Mouse (Mus musculus) neural tube, embryonic 12.5 days (tissue): ENCODE measurements at regions not wholly inside any gene's neighbourhood (a gene's known extent, or its start where the extent isn't known, plus 50 kb on each side); places are given as distances from the start of the nearest gene placed in this dataset.

Experiments
- ATAC-seq: fragments of 200-750 bp; cut with Nextera tagmentation; 2 replicates; pipeline ENCODE4 v1.8.0; 2017; ENCODE audit warnings: low read depth, mild to moderate bottlenecking, moderate TSS enrichment, moderate library complexity; ENCODE audit not compliant: low FRiP score
- H3K27ac ChIP-seq: fragments of 300-500 bp; sonication (generic); 2 replicates; pipeline ENCODE4 v1.5.1; 2016
- H3K27me3 ChIP-seq: fragments of 300-500 bp; sonication (generic); replicated peaks from 2 replicates; pipeline ENCODE4 v1.6.1; 2016; ENCODE audit warnings: mild to moderate bottlenecking
- H3K36me3 ChIP-seq: fragments of 300-500 bp; sonication (generic); 2 replicates; pipeline ENCODE4 v1.6.1; 2016; ENCODE audit warnings: mild to moderate bottlenecking
- H3K4me1 ChIP-seq: fragments of 300-500 bp; sonication (generic); 2 replicates; pipeline ENCODE4 v1.6.1; 2016
- H3K4me2 ChIP-seq: fragments of 300-500 bp; sonication (generic); replicated peaks from 2 replicates; pipeline ENCODE4 v1.6.1; 2016; ENCODE audit warnings: mild to moderate bottlenecking
- H3K4me3 ChIP-seq: fragments of 300-500 bp; sonication (generic); 2 replicates; pipeline ENCODE4 v1.5.1; 2016
- H3K9ac ChIP-seq: fragments of 300-500 bp; sonication (generic); 2 replicates; pipeline ENCODE4 v1.6.1; 2016; ENCODE audit warnings: mild to moderate bottlenecking
- H3K9me3 ChIP-seq: fragments of 300-500 bp; sonication (generic); 2 replicates; pipeline ENCODE4 v1.6.1; 2016; ENCODE audit warnings: mild to moderate bottlenecking
- WGBS: fragments of 180-500 bp; shearing (Covaris S2); methylation state at CpG from one replicate; pipeline ENCODE4 v1.1.7; 2016; 5-methylcytosine and 5-hydroxymethylcytosine counted together

GRCm38 (mm10) chr12:30729437-30729836 is 145.2 kb downstream of the Tmem18 start:
- WGBS, result 75% methylated on average over 6 of the region's 6 CpGs
- no peak for ATAC-seq
- H3K4me1 ChIP-seq, result no peaks in the 10 kb centered on the region
- H3K4me3 ChIP-seq, result no peak overlapping the region
- H3K4me2 ChIP-seq, result no peak overlapping the region
- H3K27ac ChIP-seq, result no peak overlapping the region
- H3K9ac ChIP-seq, result no peak overlapping the region
- H3K27me3 ChIP-seq, result no peaks in the 10 kb centered on the region
- no peaks in the 10 kb centered on the region for H3K9me3 ChIP-seq
- H3K36me3 ChIP-seq, result no peaks in the 10 kb centered on the region

DNA sequence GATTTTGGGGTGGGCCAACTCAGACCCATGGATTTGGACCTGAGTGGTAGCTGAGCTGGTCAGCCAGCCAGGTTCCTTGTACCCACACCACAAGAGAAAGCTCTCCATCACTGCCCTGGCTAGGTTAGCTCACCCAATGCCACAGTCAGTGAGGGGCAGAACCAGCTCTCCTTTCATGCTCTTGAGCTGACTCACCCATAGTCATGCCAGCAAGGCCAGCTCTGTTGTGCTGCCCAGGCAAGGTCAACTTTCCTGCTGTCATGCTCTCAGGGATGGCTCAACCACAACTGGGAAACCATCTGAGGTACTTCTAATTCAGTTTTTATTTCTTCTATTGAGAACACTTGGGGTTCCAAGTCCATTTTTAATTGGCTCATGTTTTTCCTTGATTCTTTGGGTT is 116.5 kb upstream of the Alkal2 start:
- no peak overlapping the region for H3K4me2 ChIP-seq
- no peak overlapping the region for H3K4me3 ChIP-seq
- no peaks in the 10 kb centered on the region for H3K27me3 ChIP-seq
- ATAC-seq, result no peak
- H3K27ac ChIP-seq, result no peak overlapping the region
- H3K9me3 ChIP-seq, result no peaks in the 10 kb centered on the region
- H3K9ac ChIP-seq, result no peak overlapping the region
- no peaks in the 10 kb centered on the region for H3K4me1 ChIP-seq
- H3K36me3 ChIP-seq, result no peaks in the 10 kb centered on the region

DNA sequence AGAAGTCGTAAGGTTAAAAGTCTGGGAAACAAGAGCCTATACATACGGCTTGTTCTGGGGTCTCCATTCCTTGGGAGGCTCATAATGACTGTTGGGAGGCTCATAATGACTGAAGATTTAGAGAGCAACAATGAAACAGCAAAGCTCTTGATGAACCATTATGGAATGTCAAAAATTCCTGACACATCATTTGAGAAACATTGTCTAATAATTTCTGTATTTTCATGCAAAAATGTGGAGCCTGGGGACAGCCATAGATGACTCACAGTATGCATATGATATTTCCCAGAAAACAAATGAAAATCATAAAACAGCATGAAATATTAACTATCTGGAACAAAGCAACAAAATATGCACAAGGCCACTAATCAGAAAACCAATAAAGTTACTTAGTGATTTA is 90.8 kb upstream of the Alkal2 start:
- no peak for ATAC-seq
- no peak overlapping the region for H3K27ac ChIP-seq
- no peak overlapping the region for H3K4me2 ChIP-seq
- no peaks in the 10 kb centered on the region for H3K9me3 ChIP-seq
- no peak overlapping the region for H3K4me3 ChIP-seq
- H3K27me3 ChIP-seq, result no peaks in the 10 kb centered on the region
- WGBS, result 88% methylated on average over 2 of the region's 2 CpGs
- H3K4me1 ChIP-seq, result no peaks in the 10 kb centered on the region
- no peak overlapping the region for H3K9ac ChIP-seq
- no peaks in the 10 kb centered on the region for H3K36me3 ChIP-seq

DNA sequence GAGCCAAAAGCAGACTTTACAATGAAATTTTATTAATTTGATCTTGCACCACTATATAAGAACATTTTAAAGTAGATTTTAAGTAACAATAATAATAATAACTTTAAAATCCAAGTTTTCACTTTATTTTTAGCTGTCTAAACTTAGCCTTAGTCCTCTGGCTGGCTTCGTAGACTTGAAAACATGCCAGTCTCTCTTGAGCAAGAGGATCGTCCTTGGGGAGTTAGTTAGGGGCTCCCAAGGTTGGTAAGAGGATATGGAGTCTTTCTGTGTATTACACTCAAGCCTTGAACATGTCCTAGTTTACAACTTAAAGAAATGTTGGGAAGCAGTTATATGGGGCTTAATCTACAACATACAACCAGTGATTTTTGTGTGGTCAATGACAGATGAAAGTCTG is 68.0 kb upstream of the Alkal2 start:
- Histone ChIP-seq H3K4me2 (no peak overlapping the region), H3K9me3 (no peaks in the 10 kb centered on the region), H3K4me1 (no peaks in the 10 kb centered on the region), H3K27me3 (no peaks in the 10 kb centered on the region), H3K36me3 (no peaks in the 10 kb centered on the region), H3K4me3 (no peak overlapping the region), H3K9ac (no peak overlapping the region), H3K27ac (no peak overlapping the region)
- no peak for ATAC-seq
- WGBS, result 84% methylated on average over 2 of the region's 2 CpGs

- WGBS, result 91% methylated on average over 3 of the region's 3 CpGs
- Histone ChIP-seq H3K4me2 (no peak overlapping the region), H3K27ac (no peak overlapping the region), H3K9ac (no peak overlapping the region), H3K9me3 (no peaks in the 10 kb centered on the region), H3K4me3 (no peak overlapping the region), H3K27me3 (no peaks in the 10 kb centered on the region), H3K36me3 (no peaks in the 10 kb centered on the region), H3K4me1 (no peaks in the 10 kb centered on the region)
- ATAC-seq, result no peak
Observed at GRCm38 (mm10) chr12:30831383-30831782, 52.7 kb upstream of the Alkal2 start.
